Mouse (Mus musculus) liver (tissue): ENCODE measurements at regions not wholly inside any gene's neighbourhood (a gene's known extent, or its start where the extent isn't known, plus 50 kb on each side); places are given as distances from the start of the nearest gene placed in this dataset.

Experiments used
- DNase-seq: peaks from one replicate; pipeline ENCODE4 v3.0.0-alpha.2; 2020; ENCODE audit warnings: mixed read lengths

DNA sequence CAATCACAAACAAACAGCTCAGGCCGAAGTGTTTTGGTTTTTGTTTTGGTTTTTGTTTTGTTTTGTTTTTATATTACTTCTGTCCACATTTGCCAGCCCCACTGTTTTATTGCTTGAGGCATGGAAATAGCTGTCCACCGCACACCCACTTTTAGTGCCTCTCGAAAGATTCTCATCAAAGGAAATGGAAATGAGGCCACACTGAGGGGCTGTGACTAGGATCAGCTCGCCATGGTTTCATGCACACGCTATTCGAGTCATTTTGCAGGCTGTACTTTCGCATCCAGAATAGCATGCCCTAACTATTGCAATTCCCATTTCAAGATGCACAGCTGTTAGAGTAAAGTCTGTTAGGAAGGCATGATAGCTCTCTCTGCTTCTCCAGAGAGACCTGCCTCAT, 1543.4 kb upstream of the Tenm3 start:
- DNase-seq: no peak

DNA sequence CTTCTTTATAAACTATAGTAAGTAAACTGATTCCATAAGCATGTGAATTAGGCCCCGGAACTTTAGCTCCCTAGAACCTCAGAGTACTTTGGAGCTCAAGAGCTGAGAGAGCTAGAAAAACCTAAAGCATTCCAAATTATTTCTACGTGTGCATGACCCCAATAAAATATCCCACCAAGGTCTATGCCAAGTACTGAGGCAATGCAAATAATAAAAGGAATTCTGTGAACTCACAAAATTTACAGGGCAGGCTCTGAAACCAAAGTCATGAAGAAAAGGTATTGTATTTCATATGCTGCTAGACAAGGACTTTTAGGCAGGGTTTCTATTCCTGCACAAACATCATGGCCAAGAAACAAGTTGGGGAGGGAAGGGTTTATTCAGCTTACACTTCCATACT, 1539.9 kb upstream of the Tenm3 start:
- no peak for DNase-seq

DNA sequence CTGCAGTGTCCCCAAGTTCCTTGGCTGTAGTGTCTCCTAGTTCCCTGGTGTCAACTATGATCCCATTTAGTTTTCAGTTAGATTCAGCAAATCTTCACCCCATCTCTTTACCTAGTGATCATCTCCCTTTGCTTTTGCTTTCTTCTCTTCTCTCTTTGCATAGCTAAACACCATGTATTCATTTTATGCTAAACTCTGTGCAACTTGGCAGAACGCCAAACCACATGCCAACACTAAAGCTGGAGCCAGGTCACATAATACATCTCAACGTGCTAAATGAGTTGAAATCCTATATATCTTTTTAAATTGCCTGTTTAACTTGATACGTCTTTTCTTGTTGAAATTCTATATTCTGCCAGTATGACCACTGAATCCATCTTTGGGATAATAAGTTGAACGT, 1536.0 kb upstream of the Tenm3 start:
- no peak for DNase-seq

DNA sequence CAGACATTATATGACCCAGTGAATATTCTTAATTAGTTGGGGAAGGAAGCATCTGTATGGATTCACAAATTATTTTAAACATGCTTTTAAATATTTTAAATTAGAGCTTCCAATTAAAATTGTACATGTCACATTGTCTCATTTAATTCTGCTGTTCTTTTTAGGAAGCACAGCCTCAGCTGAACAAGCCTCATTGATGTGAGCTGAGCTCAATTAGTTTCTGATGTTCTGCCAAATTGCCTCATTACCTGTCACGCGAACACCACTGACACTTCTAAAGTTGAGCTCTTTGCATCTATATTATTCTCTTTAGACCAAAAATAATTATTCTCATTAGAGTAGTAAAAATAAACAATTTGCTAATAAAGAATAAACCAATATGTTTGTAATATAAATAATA, 1530.0 kb upstream of the Tenm3 start:
- no peak for DNase-seq

DNA sequence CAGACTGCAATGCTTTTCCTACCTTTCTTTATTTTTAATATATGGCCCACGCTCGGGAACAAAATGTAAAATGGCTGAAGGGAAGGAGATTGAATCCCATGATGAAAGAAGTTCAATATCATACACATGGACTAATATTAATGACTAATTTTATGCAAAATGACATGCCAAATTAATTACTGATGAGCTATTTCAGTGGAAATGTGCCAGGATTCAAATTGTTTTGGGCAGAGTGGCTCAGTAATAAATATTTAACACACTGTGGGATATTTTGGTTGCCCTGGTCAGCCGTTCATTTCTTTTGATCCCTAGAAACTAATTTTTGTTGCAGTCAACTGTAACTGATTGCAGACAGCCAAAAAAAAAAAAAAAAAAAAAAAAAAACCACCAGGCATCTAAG, 1482.7 kb upstream of the Tenm3 start:
- no peak for DNase-seq

DNA sequence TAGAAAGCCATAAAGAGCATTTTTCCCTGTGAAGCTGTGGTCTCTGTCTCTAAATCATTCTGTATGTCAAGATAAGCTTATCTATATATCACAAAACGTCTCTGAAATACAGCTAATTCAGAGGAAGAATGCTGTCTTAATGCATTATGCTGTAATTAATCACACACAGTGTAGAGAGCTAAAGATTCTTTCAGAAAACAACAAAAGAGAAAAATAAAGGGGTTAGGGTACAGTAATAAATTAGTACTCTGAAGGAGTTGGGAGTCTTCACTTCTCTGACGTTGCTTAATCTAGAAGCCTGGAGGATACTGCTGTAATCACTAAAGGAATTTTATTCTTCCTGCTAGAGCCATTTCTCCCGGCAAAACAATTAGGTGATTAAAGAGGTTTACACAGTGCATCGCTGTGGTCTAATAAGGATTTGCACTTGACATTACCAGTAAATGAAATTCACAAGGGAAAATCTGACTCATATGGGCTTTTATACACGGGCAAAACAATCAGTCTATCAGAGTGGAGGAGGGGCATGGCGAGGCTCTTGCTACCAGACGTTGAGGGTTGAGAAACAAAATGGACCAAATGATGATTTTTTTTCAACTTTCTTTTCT, 1477.7 kb upstream of the Tenm3 start:
- no peak for DNase-seq

DNA sequence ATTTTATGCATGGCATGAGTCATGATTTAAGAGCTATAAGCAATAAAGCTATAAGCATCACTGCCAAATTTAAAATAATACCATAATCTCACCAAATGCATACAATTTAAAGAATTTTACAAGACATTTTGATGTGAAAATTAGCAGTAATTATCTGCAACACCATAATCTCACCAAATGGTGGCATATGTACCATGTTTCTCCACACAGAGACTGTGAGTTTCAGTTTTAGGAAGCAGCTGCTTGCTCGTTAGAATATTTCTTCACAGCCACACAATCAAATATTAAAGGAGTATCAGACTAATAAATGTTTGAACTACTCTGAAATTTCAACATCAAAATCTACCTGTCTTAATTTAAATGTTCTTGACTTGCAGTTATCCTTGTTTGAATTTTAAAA, 1472.9 kb upstream of the Tenm3 start:
- DNase-seq: no peak

DNA sequence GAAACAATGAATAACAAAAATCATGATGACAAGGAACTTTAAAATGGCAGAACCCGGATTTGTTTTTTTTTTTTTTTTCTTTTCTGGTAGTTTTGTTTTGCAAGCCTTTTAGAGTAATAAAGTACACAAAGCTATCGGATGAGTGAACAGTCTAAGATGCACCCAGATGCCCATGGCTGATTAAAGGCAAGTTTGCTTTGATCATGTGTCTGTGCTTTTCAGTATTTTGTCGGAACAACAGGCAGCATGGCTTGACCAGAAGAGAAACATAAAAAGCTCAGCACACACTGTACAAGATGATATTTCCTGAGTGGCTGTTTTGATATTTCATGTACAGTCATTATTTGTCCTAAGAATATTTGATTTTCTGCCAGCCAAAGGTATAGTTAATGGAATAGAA, 1466.6 kb upstream of the Tenm3 start:
- DNase-seq: no peak

DNA sequence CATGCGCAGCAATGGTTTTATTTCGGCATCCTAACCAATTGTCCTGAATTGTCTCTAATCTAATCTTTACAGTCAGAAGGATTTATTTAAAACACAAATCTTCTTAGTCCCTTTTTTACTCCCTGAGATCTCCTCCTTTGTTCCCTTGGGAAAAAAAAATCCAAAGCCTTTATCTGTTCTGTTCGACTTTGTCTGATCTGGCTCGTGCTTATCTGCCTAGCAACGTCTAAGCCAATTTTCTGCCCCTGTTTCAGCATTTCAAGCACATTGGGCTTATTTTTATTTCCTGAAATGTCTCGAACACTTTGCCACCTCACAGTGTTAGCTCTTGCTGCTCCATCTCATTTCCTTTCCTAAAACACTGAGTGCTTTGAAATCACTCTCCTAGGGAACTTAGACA, 1456.6 kb upstream of the Tenm3 start:
- DNase-seq: no peak

DNA sequence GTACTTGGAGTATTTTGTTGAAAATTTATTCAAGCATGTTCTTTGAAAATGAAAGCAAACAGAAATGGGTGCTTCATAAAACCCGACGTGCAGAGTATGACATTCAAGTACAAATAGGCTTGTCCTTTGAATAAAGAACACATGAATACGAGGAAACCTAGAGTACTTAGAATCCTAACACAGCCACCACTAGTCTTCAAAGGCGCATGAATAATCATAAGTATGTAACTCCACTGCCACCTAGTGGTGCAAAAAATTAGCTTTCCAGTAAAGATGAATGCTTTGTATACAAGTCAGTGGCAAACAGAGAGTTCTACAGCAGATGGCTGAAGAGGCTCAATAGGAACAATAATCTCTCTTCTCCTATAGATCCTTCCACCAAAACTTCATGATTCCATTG, 1449.8 kb upstream of the Tenm3 start:
- DNase-seq: peak; percentile 3

DNA sequence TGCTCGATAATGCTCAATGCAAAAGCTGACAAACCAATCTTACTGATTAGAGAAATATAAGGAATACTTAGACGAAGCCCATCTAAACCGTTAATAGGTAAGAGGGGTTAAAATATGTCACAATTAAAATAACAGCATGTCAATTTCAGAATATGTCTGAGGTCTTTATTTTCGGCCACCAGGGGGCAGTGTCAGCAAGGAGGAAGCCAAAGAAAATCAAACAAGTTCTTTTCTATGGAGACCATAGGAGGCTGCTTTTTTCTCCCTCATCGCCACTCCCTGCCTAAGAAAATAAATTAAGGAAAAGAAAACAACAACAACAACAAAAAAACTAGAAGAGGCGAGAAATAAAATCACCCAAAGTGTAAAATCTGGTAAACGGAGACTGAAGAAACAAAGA, 1448.4 kb upstream of the Tenm3 start:
- DNase-seq: peak; percentile 46

DNA sequence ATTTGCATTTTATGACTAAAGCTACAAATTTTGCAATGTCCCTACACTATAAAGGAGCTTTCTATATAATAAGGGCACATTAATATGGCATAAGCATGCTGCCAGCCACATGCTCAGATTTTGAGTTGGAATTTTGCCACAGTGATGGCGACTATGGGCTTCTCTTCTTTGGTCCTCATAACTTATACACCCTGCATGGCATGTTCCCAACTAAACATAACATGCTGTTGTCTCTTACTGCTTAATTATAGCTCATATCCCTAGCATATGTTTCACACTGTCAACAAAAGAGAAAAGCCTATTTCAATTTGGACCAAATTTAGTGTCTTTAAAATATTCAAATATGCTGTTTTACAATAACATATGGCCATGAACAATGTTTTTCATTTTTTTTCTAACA, 1432.6 kb upstream of the Tenm3 start:
- no peak for DNase-seq

DNA sequence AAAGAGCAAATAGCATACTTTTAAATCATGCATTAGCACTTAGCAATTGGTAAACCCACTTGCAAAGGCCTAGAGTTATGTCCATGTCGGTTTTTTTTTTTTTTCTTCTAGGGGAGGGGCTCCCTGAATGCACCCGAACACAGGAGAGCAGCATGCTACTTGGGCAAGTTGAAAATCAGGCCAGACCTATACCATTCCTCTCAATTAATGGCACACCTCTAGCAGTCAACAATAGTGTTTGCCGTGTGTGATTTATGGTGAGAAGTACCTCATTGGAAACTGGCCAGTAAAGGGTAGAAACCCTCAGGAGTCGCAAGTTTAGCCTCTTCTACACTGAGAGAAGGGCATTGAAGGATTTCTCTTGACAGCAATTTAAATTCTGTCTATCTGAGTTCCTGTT, 1421.0 kb upstream of the Tenm3 start:
- no peak for DNase-seq
